Mouse (Mus musculus) cerebellum, adult 2 months (tissue): ENCODE results near the gene Smc5.

Source experiments
- CTCF ChIP-seq: fragments of 200-500 bp; IDR thresholded peaks from 2 replicates; pipeline ENCODE4 v1.5.1; 2011; ENCODE audit warnings: low read depth, mild to moderate bottlenecking, control low read depth, low read length, moderate library complexity, borderline replicate concordance; ENCODE audit not compliant: insufficient read depth
- POLR2A ChIP-seq: fragments of 200-500 bp; IDR thresholded peaks from 2 replicates; pipeline ENCODE4 v1.6.1; 2011; ENCODE audit warnings: low read length, control low read depth, borderline replicate concordance; ENCODE audit not compliant: insufficient read depth

DNA sequence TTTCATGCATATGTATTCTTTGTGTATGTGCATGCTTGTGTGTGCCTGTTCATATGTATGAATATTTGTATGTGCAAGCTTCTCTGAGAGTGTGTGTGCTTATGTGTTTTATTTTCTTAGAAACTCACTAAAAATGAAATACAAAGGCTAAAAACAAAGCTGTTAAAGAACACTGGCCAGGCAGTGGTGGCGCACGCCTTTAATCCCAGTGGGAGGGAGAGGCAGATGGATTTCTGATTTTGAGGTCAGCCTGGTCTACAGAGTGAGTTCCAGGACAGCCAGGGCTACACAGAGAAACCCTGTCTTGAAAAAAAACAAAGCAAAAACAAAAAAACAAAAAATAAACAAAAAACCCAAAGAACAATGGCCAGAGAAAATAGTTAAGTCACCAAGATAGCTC, 102.6 kb downstream of the Smc5 start:
- TF ChIP-seq CTCF: no peak
- TF ChIP-seq POLR2A: no peak
